Mouse (Mus musculus) ES-E14 (cell line): ENCODE data around the gene Pklr.

Experiments
- MAFK ChIP-seq: IDR thresholded peaks from 2 replicates; pipeline ENCODE4 v1.6.1; 2014; ENCODE audit warnings: mild to moderate bottlenecking, low read depth, low read length, inconsistent platforms; ENCODE audit not compliant: insufficient read depth
- ZNF384 ChIP-seq: IDR thresholded peaks from 2 replicates; pipeline ENCODE4 v1.6.1; 2012; ENCODE audit warnings: low read depth, low read length, inconsistent platforms

- TF ChIP-seq ZNF384 (no peak), MAFK (no peak)
Observed at GRCm38 (mm10) chr3:89103291-89103595, 32.7 kb upstream of the Pklr start.
